Mouse (Mus musculus) hematopoietic stem cell, adult 5-6 weeks (primary cell): ENCODE measurements at regions not wholly inside any gene's neighbourhood (a gene's known extent, or its start where the extent isn't known, plus 50 kb on each side); places are given as distances from the start of the nearest gene placed in this dataset.
A peak's percentile ranks its signal among the peaks of the same experiment; 100 is the strongest.

Experiments
- ATAC-seq, 2 experiments: fragments of 125-278 bp in 1 of 2; replicated peaks in 1 of 2; 2 replicates each; pipeline ENCODE4 v1.8.0; 2016 to 2017; ENCODE audit warnings: inconsistent platforms in 2 of 2, mild to moderate bottlenecking in 2 of 2, moderate number of reproducible peaks in 2 of 2, low read depth in 1 of 2, moderate TSS enrichment in 1 of 2; ENCODE audit not compliant: low FRiP score in 2 of 2, poor library complexity in 2 of 2, severe bottlenecking in 2 of 2, insufficient read depth in 1 of 2, low TSS enrichment in 1 of 2

DNA sequence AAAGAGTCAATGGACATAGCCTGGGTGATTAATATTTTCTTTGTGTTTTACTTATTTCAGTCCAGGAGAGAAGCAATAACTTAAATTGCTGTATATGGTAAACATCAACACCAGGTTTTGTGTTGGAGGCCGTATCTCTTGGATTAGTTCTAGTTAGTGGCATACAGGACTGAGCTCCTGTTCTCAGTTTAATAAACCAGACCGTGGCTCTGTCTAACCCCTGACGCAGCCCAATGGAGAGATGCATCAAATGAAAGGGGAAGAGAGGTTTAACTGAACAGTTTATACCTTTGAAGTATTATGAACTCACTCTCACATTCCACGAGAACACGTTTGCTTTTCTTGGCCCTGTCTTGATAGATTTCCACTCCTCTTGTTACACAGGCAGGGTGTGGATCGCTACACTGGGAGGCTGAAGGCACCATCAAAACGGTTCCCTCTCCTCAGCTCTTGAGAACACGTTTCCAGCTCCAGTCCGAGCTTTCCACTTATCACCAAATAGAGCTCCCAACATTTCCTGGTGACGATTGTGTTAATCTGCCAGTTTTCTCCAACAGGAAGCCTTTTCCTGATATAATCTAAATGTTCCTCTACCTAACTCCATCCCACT, 54.0 kb upstream of the Cerkl start:
- no peak for ATAC-seq

DNA sequence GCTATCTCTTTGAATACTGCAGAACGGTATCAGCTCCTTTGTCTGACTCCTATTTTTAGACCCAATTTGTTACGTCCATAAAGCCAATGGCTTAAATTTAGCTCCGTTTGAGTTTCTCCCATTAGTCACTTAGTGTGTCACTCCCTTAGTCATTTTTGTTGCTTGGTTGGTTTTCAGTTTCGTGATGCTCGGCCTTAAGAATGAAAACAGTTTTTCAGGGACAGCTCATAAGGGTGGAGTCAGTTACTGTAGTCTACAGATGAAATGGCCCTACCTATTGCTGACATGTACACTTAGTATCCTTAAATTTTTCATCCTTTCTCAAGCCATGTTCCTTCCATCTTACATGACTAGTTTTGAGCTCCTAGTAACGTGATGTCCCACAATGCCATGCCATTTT, 54.5 kb upstream of the Cerkl start:
- ATAC-seq, result no peak

DNA sequence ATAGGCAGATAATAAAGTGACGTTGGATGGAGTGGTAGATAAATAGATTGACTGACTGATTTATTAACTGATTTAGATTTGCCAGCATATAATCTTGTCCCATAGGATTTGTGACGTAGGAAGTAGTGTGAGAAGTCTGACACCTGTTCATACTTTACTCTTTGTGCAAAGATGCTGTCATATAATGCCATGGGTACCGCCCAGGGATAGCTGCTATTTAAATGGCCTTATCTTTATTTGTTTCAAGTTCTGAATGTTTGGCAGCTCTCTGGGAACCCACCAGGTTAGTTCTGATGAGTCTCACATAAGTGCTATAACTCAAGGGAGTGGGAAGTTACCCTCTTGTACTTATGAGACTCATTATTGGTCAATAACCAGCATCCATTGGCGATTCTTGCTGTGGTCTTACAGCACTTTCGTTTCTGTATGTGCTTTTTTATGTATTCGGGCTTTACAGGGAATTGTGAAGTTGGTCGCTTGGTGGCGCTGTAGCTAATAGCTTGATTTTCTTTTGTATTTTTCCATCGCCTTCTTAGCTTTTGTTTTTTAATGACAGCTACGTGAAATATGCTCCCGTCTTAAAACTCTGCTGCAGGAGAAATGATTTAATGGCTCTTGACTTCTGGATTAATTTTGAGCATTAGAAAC, 55.2 kb upstream of the Cerkl start:
- ATAC-seq, result peak; percentile 69 to 83; a peak in 3 of 4 replicates

DNA sequence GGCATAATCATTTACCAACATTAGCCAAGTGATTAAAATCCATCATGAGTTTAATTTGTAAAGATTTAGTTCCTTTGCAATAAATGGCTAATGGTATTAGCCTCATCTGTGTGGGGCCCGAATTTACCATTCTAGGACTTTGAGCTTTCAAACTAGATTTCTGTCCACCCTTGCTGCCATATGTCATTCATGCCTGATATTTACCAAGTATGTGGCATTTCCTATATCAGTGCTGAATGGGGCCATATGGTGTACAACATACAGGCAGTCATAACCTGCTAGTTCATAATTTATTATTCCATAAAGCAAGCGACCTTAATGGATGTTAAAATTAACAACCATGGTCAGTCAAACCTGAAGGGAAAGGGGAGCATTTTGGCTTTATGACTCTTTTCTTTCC, 55.8 kb upstream of the Cerkl start:
- ATAC-seq, result no peak

DNA sequence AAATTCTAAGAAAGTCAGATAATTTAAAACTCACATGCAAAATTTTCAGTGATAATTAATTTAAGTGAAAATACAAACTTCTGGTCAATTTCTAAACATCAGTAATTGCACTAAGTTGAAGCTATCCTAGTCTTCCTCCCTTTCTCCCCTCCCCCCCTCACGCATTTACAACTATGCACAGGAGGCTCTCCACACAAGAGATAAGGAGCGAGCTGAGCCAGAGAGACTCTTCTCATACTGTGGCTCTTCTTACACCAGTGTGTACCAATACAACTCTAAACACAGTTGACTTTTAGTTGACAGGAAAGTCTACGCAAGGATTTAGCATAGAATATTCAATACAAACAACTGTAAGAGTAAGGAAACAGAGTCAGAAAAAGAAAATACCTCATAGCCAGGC, 57.1 kb upstream of the Cerkl start:
- no peak for ATAC-seq

DNA sequence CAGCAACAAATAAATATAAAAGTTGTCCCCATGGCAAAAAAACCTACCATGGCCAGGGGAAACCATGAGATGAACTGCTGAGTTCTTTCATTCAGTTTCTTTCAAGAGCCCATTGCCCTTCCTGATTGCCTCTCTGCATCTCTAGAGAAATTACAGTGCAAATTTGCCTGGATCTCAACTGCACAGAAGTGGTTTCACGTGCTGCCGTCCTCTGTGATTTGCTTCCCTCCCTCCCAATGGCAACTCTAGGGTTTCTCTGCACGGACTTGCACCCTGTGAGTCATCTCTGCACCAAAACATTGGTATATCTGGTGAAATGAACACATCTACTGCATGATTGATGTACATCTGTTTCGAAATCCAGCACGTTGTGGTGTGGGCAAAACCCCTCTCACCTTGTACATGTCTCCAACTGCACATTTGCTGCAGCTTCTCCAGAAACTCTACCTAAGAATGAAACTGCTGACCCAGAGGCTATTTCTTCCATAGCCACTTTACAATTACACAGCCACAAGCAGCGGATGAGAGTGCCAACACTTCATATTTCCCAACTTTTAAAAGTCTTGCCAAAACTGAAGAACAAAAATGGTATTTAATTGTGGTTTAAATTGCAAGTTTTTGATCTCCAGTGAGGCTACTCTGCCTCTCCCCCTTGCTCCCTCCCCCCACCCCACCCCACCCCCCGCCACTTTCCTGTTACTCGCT, 61.6 kb upstream of the Cerkl start:
- no peak; a peak in 1 of 4 replicates for ATAC-seq

DNA sequence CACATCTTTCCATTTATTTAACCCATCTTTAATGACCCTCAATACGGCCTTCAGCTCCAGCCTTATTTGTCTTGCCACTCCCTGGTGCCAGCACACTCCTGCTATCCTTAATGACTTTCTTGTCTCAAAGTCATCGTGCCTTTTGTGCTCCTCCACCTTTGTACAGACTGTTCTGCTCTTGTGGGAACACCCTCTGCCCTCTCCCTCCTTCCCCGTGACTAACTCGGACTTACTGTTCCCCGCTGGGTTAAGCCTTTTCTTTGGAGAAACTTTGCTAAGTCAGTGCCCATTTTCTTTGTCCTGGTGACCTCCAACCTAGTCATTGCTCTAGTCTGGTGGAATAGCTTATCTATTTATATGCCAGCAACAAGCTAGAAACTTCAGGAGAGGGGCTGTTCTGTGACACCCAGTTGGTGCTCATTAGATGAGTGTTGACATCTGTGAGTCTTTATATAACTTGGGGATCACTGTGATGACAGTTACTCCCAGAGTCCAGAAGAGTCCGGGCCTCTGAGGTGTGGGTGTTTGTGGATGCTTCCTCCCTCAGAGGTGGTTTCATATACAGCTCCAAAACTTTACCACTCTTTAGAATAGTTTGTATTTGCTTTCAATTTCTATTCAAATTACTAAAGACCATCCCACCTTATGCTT, 63.3 kb upstream of the Cerkl start:
- ATAC-seq, result no peak

DNA sequence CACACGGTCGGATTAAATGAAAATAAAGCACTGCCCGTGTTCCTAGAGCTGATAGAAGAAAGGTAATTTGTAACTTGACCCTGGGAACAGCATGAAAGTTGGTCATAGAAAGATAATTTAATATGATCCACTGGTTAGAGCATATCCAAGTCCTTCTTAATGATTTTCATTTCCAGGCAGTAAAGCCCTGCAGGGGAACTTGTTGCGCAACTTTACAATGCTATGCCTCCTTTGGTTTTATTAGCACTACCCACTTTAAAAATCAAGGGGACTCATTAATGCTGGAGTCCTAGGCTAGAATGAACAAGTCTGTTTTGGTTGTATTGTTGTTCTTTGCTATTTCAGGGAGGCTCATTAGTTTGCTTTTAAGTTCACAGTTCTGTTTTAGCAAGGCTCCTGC, 66.9 kb upstream of the Cerkl start:
- no peak for ATAC-seq

DNA sequence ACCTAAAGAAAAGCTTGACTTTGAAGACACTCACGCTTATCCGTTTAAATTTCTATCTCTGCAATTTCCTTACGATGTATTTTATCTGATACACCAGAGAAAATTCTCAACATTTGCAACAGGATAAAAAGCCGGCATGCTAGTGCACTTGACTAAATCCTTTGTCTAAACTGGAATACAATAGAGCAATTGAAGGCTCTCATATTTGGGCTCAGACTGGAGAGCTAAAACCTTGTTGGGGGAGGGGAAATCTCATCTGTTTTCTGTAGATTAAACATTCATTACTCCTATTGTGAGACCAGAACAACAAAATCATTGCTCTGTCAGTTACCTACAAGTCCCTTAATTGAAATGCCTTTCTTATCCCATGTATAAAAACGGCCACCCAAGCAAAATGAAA, 70.9 kb upstream of the Cerkl start:
- ATAC-seq, result no peak

DNA sequence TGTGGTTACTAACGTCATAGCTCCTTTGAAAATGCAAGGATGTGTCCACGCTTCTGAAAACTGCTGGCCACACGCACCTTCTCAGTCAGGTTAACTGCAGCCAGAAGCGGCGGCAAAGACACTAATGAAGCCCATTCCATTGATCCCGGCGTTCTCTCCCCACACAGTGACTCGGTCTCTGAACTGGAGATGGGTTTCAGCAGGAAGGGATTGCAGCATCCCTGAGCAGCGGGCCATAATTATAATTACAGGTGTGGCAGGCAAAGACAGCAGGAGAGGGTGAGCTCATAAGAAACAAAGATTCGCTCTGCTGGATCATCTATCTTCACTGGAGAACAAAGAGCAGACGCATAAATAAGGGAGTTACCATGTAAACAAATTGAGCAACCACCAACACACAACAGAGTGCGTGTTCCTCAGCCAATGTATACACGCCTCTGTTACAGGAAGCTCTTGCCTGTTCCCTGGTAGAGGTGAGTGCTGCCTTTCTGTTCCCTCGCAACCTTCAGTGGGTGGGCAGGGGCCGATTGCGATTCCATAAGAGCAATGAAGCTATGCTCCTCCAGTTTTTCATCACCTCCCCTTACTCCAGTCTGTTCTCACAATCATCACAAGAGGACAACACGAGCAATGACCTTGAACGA, 71.9 kb upstream of the Cerkl start:
- ATAC-seq, result no peak

DNA sequence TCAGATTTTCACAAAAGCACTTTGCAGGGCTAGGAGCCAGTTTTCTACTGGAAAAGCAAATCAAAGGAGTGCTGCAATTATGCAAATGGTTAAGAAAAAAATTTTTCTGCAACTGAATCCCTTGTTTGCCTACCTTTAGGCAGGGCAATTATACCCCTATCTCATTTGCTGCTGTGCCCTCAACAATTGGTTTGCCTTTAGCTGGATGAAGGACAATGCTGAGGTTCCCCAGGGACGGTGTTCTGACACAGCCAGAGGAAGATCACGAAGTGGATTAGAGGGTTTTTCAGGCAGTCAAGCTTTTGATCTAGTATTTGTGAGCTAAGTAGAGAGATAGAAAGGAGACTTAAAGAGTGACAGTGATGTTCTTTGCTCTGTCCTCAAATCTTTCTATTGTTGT, 72.6 kb upstream of the Cerkl start:
- ATAC-seq, result no peak

DNA sequence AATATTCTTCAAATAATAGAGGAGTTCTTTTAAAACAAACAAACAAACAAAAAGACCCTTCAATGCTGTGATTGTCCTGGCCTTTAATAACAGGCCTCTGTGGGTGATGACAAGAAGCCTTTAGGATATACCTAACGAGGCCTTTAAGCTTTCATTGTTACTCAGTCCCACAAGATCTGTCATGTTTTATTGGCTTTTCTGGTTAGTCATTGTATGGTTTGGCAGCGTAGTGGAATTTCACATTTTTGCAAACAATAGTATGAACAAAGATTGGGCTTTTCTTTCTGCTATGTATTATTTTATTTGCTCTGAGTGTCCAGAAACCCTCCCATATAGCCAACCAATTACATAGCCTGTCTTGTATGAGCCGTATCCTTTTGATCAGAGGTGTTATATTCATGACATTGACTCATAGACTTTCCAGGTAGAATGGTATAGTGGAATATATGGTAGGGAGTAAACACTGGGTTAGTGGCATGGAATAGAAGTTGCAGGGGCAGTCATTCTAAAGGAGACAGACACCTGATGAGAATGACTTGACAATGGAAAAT, 76.1 kb upstream of the Cerkl start:
- no peak for ATAC-seq

DNA sequence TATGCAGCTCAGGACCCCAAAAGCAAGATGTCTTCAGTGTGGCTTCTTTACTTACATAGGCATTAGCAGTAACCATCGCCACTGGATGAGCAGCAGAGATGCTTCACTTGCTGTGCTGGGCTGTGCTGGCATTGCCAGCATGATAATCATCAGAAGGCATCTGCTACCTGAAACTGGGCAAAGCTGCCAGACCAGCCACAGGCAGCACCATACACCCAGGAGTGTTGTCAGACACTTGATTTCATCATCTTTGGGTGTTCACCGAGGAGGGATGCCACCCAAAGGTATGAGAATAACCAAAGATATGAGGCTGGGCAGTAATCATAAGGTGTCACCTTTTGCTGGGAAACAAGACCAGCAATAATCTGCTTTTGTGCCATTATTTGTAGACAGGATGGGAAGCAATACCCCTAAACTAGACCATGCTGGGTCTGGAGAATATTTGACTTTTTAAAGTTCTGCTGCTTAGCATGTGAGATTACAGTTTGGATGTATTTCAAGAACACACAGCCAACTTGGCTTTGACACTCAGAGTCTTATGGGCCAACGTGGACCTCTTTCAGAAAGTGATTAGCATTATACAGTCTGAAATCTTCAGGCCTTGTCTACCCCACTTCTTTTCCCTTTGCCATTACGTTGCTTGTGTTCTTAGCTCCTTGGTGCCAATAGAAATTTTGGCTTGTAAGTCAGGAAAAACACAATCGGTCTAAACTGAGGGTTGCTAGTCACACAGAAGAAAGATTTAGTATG, 80.7 kb upstream of the Cerkl start:
- ATAC-seq, result no peak

DNA sequence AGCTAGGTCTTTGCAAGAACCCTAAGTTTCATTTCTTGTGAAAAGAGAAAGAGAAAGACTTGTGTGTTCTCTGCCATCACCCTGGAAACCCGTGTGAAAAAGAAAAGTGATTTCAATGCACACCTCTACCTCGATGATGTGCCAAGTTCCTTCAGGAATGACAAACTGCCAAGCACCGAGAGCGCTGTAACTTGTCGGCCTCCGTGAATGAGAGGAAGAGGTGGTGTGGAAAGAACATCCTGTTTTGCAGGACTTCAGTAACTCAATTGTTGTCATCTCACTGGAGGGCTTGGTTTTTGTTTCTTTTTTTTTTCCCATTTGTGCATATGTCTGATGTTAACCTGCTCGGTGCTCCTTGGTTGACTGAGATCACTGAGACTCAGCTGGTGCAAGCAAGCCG, 83.8 kb upstream of the Cerkl start:
- ATAC-seq, result no peak; a peak in 2 of 4 replicates

DNA sequence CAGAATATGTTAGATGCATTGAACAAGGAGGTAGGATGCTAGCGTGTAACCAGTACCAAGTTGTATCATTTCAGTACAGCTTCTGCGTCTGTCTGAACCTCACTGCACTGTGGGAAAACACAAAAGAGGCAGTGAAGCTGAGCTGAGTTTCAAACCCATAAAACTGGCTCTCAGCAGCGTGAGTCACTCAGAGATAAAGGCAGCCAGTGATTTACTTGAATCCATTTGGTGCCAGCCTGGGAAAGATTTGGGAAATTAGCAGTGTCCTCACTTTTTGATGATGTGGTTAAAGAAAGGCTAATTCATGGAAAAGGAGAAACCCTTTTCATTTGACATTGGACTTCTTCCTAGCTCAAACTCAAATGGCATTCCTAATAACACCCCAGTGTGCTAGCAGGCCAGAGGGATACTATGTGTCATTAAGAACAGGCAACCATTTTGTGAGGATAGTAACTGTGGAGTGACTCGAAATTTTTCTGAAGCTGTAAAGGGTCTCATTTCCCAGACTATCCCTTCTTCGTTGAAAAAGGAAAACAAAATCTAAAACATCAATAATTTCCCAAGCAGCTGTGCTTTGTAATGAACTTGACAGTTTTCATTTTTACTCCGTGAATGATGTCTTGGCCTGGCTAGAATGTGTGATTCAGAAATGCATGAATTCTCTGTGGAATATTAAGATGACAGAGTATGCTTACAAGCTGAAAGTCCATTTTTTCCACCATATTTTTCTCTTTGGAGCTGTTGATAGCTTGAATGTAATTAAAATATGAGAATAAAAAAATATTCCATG, 85.8 kb upstream of the Cerkl start:
- ATAC-seq, result no peak

DNA sequence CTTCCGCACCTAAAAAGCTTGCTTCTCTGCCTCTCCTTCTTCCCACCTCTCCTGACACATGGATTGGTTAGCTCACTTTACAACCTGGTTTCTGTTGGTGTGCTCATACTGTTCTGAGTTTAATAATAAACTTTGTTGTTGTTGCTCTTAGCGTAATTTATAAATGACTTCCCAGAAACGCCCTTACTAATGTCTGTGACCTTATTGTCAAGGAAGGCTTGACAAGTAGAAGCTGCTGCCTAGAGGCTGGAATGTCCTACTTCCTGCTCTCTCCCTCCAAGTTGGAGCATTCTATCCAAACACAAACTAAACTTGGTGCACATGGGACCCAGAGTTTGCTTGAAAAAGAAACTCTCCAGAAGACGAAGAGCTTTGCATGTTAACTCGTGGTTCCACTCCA, 86.9 kb upstream of the Cerkl start:
- no peak for ATAC-seq
